Comparison of ENCODE assay signal across 30 mouse cellular contexts in the genomic region with DNA sequence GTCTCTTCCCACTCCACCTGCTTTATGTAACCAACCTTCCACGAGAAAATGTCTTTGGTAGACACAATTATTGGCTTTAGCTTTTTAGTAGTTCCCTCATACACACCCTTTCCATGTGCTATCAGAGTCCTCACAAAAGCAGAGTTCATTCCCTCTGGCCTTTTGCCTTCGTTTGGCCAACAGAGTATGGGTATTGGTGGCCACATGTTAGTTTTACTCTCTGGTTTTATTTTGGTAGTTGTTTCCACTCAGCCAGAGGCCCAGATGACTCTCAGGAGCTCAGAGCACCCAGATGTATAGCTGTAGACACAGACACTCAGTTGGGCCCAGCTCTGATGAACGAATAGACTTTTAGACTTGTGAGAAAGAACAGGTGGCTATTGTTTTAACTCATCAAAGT.
"Had no signal": no experiment of that assay in that cellular context is flagged by ENCODE, and none has a peak within 500 bp of the region (broad histone marks: within the 10 kb centered on the region; RNA-seq: fewer than 3 reads in every experiment).

No protein-coding gene starts in this region.

- H3K27me3 ChIP-seq: limb, embryonic 12.5 days; limb, embryonic 15.5 days; liver, embryonic 12.5 days; liver, embryonic 13.5 days; liver, embryonic 15.5 days; lung, embryonic 15.5 days; midbrain, embryonic 12.5 days; midbrain, embryonic 13.5 days; midbrain, embryonic 15.5 days had no signal

- H3K36me3 ChIP-seq: limb, embryonic 10.5 days; limb, embryonic 12.5 days; limb, embryonic 13.5 days; limb, embryonic 15.5 days; liver, embryonic 12.5 days; liver, embryonic 13.5 days; liver, embryonic 15.5 days; lung, embryonic 15.5 days; midbrain, embryonic 10.5 days; midbrain, embryonic 12.5 days; midbrain, embryonic 13.5 days; midbrain, embryonic 15.5 days had no signal

- H3K4me1 ChIP-seq: limb, embryonic 15.5 days; liver, embryonic 12.5 days; liver, embryonic 13.5 days; liver, embryonic 15.5 days; lung, embryonic 15.5 days; midbrain, embryonic 12.5 days; midbrain, embryonic 15.5 days had no signal

- DNase-seq: left cerebral cortex, postnatal 4 days; liver; liver, embryonic 13.5 days; liver, postnatal 0 days; lung, adult 18-20 months; lung, adult 2 months; lung, embryonic 14.5 days; lung, postnatal 10 days; lung, postnatal 14 days; lung, postnatal 36 days; lung, postnatal 4 days; midbrain, embryonic 14.5 days had no signal

- H3K9me3 ChIP-seq: limb, embryonic 10.5 days; limb, embryonic 12.5 days; limb, embryonic 13.5 days; limb, embryonic 15.5 days; liver, embryonic 12.5 days; liver, embryonic 13.5 days; liver, embryonic 15.5 days; lung, embryonic 15.5 days; megakaryocyte, embryonic 14.5 days; midbrain, embryonic 10.5 days; midbrain, embryonic 12.5 days; midbrain, embryonic 13.5 days; midbrain, embryonic 15.5 days had no signal

- H3K27ac ChIP-seq: left cerebral cortex, adult 2 months; limb, embryonic 10.5 days; limb, embryonic 12.5 days; limb, embryonic 13.5 days; limb, embryonic 15.5 days; liver, embryonic 12.5 days; liver, embryonic 13.5 days; liver, embryonic 14.5 days; liver, embryonic 15.5 days; lung, embryonic 15.5 days; macrophage; midbrain, embryonic 10.5 days; midbrain, embryonic 12.5 days; midbrain, embryonic 13.5 days; midbrain, embryonic 15.5 days had no signal

- H3K9ac ChIP-seq: limb, embryonic 12.5 days; limb, embryonic 13.5 days; limb, embryonic 15.5 days; liver, embryonic 12.5 days; liver, embryonic 13.5 days; liver, embryonic 14.5 days; liver, embryonic 15.5 days; liver, postnatal 0 days; lung, embryonic 14.5 days; lung, embryonic 15.5 days; midbrain, embryonic 12.5 days; midbrain, embryonic 13.5 days; midbrain, embryonic 15.5 days had no signal

- H3K4me3 ChIP-seq: left cerebral cortex, adult 2 months; limb, embryonic 10.5 days; limb, embryonic 12.5 days; limb, embryonic 13.5 days; limb, embryonic 15.5 days; liver, embryonic 12.5 days; liver, embryonic 13.5 days; liver, embryonic 15.5 days; lung, embryonic 15.5 days; megakaryocyte, embryonic 14.5 days; midbrain, embryonic 10.5 days; midbrain, embryonic 12.5 days; midbrain, embryonic 13.5 days; midbrain, embryonic 15.5 days; myocyte had no signal

- H3K4me2 ChIP-seq: limb, embryonic 12.5 days; limb, embryonic 13.5 days; limb, embryonic 15.5 days; liver, embryonic 11.5 days; liver, embryonic 12.5 days; liver, embryonic 13.5 days; liver, embryonic 15.5 days; lung, embryonic 14.5 days; lung, embryonic 15.5 days; midbrain, embryonic 11.5 days; midbrain, embryonic 12.5 days; midbrain, embryonic 13.5 days; midbrain, embryonic 15.5 days had no signal
